16 mouse cellular contexts compared by ENCODE assay signal in the genomic region with DNA sequence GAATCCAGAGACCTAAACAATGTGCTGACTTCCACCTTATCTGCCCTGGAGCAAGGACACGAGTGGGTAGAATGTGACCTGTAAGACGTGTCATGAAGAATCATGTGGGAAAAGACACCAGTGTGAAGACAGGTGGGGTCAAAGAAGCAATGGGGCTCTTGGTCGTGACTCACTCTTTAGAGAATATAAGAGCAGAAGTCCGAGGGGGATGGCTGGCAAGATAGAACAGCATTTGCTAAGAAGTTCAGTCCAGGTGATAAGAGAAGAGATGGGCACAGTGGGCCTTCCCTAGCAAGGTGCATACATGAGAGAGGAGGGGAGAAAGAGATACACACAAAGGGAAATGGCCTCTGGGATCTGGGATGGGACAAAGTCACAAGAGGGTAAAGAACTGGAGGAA.
"Had no signal": no experiment of that assay in that cellular context is flagged by ENCODE, and none has a peak within 500 bp of the region (broad histone marks: within the 10 kb centered on the region; RNA-seq: fewer than 3 reads in every experiment).

No protein-coding gene starts in this region.

- H3K4me3 ChIP-seq: neural tube, embryonic 13.5 days; neural tube, embryonic 15.5 days; stomach, embryonic 15.5 days had no signal

- H3K27ac ChIP-seq: neural tube, embryonic 13.5 days; neural tube, embryonic 15.5 days; stomach, embryonic 15.5 days; stomach, postnatal 0 days had no signal

- H3K27me3 ChIP-seq: neural tube, embryonic 13.5 days; neural tube, embryonic 15.5 days; stomach, embryonic 15.5 days had no signal

- H3K9ac ChIP-seq: neural tube, embryonic 13.5 days; neural tube, embryonic 15.5 days; stomach, embryonic 15.5 days had no signal

- H3K4me1 ChIP-seq: stomach, embryonic 15.5 days had no signal

- H3K4me2 ChIP-seq: neural tube, embryonic 13.5 days; neural tube, embryonic 15.5 days; stomach, embryonic 15.5 days had no signal

- H3K36me3 ChIP-seq: stomach, embryonic 15.5 days had no signal

- DNase-seq: retina, postnatal 1 day; right cerebral cortex, adult 18-20 months; right cerebral cortex, postnatal 14 days; right cerebral cortex, postnatal 25 days; right cerebral cortex, postnatal 4 days; spleen, adult 18-20 months; thymus, adult 18-20 months; thymus, adult 2 months; thymus, postnatal 14 days; thymus, postnatal 25 days; thymus, postnatal 36 days; thymus, postnatal 4 days had no signal

- H3K9me3 ChIP-seq: neural tube, embryonic 13.5 days; neural tube, embryonic 15.5 days; stomach, embryonic 15.5 days had no signal
